Mouse (Mus musculus) embryonic facial prominence, embryonic 14.5 days (tissue): ENCODE measurements around the gene Ascl2. TPM values are rescaled to one million over a fixed set of nuclear protein-coding genes. Genes with fewer than 3 reads are reported as not detected.

Experiments used
- ATAC-seq: fragments of 200-750 bp; cut with Nextera tagmentation; 2 replicates; pipeline ENCODE4 v1.8.0; 2017; ENCODE audit warnings: low read depth, moderate number of reproducible peaks, moderate TSS enrichment
- DNase-seq: peaks from one replicate; pipeline ENCODE4 v3.0.0-alpha.2; 2015; ENCODE audit warnings: low spot score
- H3K27ac ChIP-seq: fragments of 300-500 bp; sonication (generic); replicated peaks from 2 replicates; pipeline ENCODE4 v1.5.1; 2014; ENCODE audit warnings: low read depth, mild to moderate bottlenecking, low read length, moderate library complexity
- H3K27me3 ChIP-seq: fragments of 300-500 bp; sonication (generic); replicated peaks from 2 replicates; pipeline ENCODE4 v1.6.1; 2014; ENCODE audit warnings: low read length; ENCODE audit not compliant: control insufficient read depth, insufficient read depth
- H3K36me3 ChIP-seq: fragments of 300-500 bp; sonication (generic); 2 replicates; pipeline ENCODE4 v1.6.1; 2014; ENCODE audit warnings: low read length, mixed read lengths; ENCODE audit not compliant: control insufficient read depth, insufficient read depth
- H3K4me1 ChIP-seq: fragments of 300-500 bp; sonication (generic); 2 replicates; pipeline ENCODE4 v1.6.1; 2014; ENCODE audit warnings: antibody characterized with exemption, low read length; ENCODE audit not compliant: control insufficient read depth, insufficient read depth
- H3K4me2 ChIP-seq: fragments of 300-500 bp; sonication (generic); 2 replicates; pipeline ENCODE4 v1.6.1; 2014; ENCODE audit warnings: low read depth, mild to moderate bottlenecking, low read length, moderate library complexity, mixed read lengths
- H3K4me3 ChIP-seq: fragments of 300-500 bp; sonication (generic); 2 replicates; pipeline ENCODE4 v1.5.1; 2014; ENCODE audit warnings: low read depth, mild to moderate bottlenecking, low read length
- H3K9ac ChIP-seq: fragments of 300-500 bp; sonication (generic); 2 replicates; pipeline ENCODE4 v1.6.1; 2014; ENCODE audit warnings: low read depth, mild to moderate bottlenecking, low read length, moderate library complexity, mixed read lengths
- H3K9me3 ChIP-seq: fragments of 300-500 bp; sonication (generic); 2 replicates; pipeline ENCODE4 v1.6.1; 2016; ENCODE audit warnings: low read length; ENCODE audit not compliant: control insufficient read depth
- WGBS: fragments of 180-500 bp; shearing (Covaris S2); extraction: QIAGEN DNeasy Blood & Tissue Kit; methylation state at CpG from one replicate; pipeline ENCODE4 v1.1.7; 2014; 5-methylcytosine and 5-hydroxymethylcytosine counted together
- polyA plus RNA-seq: library from polyadenylated mRNA; unstranded; fragments of >200 nt; fragmentation: Nextera tagmentation; extraction: Ambion mirVana; gene quantifications from 2 replicates; pipeline ENCODE4 v1.2.1, GENCODE M21; 2014

Gene Ascl2
- 0.89 and 1.00 TPM in 2 replicates for polyA plus RNA-seq

DNA sequence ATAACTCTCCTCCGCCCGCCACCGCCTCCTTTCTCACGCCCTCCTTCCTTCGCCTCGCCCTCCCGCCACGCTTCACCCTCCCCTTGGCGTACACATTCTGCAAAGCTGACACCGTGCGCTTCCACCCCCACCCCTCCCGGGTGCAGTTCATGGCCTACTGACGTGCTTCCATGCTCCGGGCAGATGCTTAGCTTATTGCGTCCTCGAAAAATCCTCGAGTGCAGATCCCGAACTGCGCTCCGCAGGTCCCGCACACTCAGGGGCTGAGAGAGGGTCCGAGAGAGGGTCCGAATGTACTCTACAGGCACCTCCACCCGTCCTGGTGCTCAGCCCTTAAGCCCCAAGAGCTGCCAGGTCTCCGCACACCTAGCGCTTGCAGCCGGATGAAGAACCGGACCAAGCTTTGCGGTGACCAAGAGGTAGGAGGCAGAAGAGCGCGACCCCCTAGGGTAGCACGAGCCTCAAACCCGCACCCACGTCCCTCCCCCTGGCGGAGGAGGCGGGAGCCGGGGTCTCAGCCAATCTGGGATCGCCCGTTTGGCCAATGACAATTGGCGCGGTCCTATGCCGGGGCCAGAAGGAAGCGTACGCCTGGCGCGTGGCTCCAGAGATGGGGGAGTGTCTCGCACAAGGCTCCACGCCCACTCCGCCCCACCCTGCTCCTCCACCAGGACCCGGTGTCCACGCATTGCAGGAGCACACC, at the start of gene Ascl2:
TSS of gene Ascl2 (minus strand) at position 456 of the 703 bp plus-strand sequence.
- Histone ChIP-seq H3K36me3 (no peaks in the 10 kb centered on the region), H3K27me3 (peaks cover 84% of the 10 kb centered on the region), H3K9ac (peak within 1 kb of the TSS; percentile 56), H3K4me3 (peak within 1 kb of the TSS; percentile 47), H3K4me2 (peak within 1 kb of the TSS; percentile 96), H3K4me1 (peaks cover 11% of the 10 kb centered on the region), H3K9me3 (no peaks in the 10 kb centered on the region), H3K27ac (no peak within 1 kb of the TSS)
- peak; percentile 43 for DNase-seq
- 3% methylated on average over 44 of the region's 51 CpGs for WGBS
- no peak for ATAC-seq

GRCm38 (mm10) chr7:143017181-143017580, 48.1 kb upstream of the Ascl2 start:
- Histone ChIP-seq H3K27me3 (no peaks in the 10 kb centered on the region), H3K36me3 (no peaks in the 10 kb centered on the region), H3K9ac (no peak overlapping the region), H3K9me3 (no peaks in the 10 kb centered on the region), H3K27ac (no peak overlapping the region), H3K4me2 (no peak overlapping the region), H3K4me1 (peaks cover 15% of the 10 kb centered on the region), H3K4me3 (no peak overlapping the region)
- WGBS: 68% methylated on average over 4 of the region's 4 CpGs
- ATAC-seq: no peak
- no peak for DNase-seq

GRCm38 (mm10) chr7:143016424-143017142, 47.5 kb upstream of the Ascl2 start:
- Histone ChIP-seq H3K4me2 (no peak overlapping the region), H3K4me3 (no peak overlapping the region), H3K36me3 (no peaks in the 10 kb centered on the region), H3K9me3 (no peaks in the 10 kb centered on the region), H3K27me3 (no peaks in the 10 kb centered on the region), H3K4me1 (peaks cover 15% of the 10 kb centered on the region), H3K27ac (peak overlapping the region; percentile 52), H3K9ac (no peak overlapping the region)
- 58% methylated on average over 9 of the region's 9 CpGs for WGBS
- DNase-seq: no peak
- no peak; the same call in 1 of the 2 replicates for ATAC-seq

- ATAC-seq (peak; percentile 58), DNase-seq (peak; percentile 74)
- no peak overlapping the region for H3K9ac ChIP-seq
- H3K4me1 ChIP-seq: peaks cover 15% of the 10 kb centered on the region
- no peak overlapping the region for H3K4me3 ChIP-seq
- H3K4me2 ChIP-seq: no peak overlapping the region
- peak overlapping the region; percentile 52 for H3K27ac ChIP-seq
- no peaks in the 10 kb centered on the region for H3K27me3 ChIP-seq
- WGBS: 0% methylated on average over 1 of the region's 1 CpGs
- H3K9me3 ChIP-seq: no peaks in the 10 kb centered on the region
- H3K36me3 ChIP-seq: no peaks in the 10 kb centered on the region
Measured at GRCm38 (mm10) chr7:143015755-143016423, 46.8 kb upstream of the Ascl2 start.

DNA sequence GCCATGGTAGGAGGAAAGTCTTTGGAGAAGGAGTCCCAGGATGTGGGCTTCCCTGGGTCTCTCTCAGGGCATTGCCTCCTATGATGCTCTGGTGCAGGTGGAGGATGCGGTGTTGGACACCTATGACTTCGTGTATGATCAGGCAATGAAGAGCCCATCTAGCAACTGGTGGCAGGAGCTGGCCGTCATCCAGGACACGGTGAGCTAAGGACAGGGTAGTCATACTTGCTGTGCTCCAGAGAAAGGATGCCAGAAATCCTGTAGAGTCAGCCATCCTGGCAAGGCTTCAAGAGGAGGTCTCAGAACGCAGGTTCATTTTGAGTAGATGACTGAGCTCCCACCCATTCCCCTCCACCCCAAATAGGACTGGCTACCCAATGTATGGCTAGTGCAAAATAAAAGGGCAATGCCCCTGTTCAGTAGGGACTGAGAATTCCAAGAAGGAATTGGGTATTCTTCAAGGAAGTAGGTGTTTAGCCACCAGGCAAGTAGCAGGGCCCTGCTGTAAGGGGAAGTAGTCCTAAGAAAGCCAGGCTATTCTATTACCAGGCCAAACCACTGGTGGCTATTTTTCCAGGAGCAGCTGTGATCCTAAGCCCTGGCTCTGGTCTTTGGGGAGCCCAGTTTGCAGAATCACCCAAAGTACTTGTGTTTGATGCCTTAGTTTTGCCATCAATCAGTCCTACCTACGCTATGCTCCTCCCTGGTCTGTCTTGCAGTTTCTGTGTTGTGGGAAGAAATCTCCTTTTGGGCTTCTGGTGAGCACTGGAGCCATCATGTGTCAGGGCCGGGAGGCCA, 46.0 kb upstream of the Ascl2 start:
- Histone ChIP-seq H3K36me3 (no peaks in the 10 kb centered on the region), H3K27me3 (no peaks in the 10 kb centered on the region), H3K9me3 (no peaks in the 10 kb centered on the region), H3K4me2 (no peak overlapping the region), H3K4me1 (peaks cover 15% of the 10 kb centered on the region), H3K4me3 (no peak overlapping the region), H3K9ac (no peak overlapping the region), H3K27ac (no peak overlapping the region)
- DNase-seq: no peak
- ATAC-seq: no peak
- 83% methylated on average over 7 of the region's 7 CpGs for WGBS

- ATAC-seq (no peak), DNase-seq (no peak)
- no peaks in the 10 kb centered on the region for H3K36me3 ChIP-seq
- no peak overlapping the region for H3K4me3 ChIP-seq
- no peaks in the 10 kb centered on the region for H3K27me3 ChIP-seq
- H3K4me2 ChIP-seq: no peak overlapping the region
- H3K9ac ChIP-seq: no peak overlapping the region
- H3K9me3 ChIP-seq: no peaks in the 10 kb centered on the region
- 73% methylated on average over 8 of the region's 8 CpGs for WGBS
- no peak overlapping the region for H3K27ac ChIP-seq
- H3K4me1 ChIP-seq: peaks cover 25% of the 10 kb centered on the region
Measured at GRCm38 (mm10) chr7:143013420-143014178, 44.5 kb upstream of the Ascl2 start.

DNA sequence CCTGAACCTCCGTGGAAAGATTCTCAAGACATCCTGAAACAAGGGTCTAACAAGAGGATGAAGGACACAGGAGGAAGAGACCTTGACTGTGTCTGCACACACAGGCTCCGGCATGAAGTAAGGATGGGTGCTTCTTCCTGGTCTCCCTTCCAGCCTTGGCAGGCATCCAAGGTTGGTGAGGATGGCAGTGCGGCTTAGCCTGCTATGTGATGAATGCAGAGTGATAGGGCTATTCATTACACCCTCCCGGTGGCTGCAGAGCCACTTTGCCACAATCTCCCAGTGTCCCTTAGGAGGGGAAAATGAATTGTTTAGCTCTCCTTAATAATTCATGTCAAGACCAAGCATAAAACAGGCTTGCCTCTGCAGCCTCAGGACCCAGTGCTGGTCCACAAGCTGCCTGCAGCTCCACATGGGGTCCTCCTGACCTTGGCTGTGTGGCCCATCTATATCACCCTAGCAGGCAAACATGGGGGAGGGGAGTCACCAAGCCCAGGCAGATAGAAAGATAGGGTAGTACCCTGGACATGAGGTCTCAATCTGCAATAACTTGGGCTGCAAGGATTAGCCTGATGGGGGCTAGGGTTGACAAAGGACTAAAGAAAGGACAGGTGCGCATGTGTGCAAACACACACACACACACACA, 43.3 kb upstream of the Ascl2 start:
- no peak overlapping the region for H3K4me3 ChIP-seq
- H3K36me3 ChIP-seq: no peaks in the 10 kb centered on the region
- H3K27me3 ChIP-seq: no peaks in the 10 kb centered on the region
- no peak overlapping the region for H3K4me2 ChIP-seq
- ATAC-seq: no peak
- no peak overlapping the region for H3K9ac ChIP-seq
- no peaks in the 10 kb centered on the region for H3K9me3 ChIP-seq
- peak; percentile 61 for DNase-seq
- peaks cover 31% of the 10 kb centered on the region for H3K4me1 ChIP-seq
- no peak overlapping the region for H3K27ac ChIP-seq
- 73% methylated on average over 5 of the region's 5 CpGs for WGBS
